Mouse (Mus musculus): ENCODE results near the gene Ccdc97. TPM values are rescaled to one million over a fixed set of nuclear protein-coding genes. Genes with fewer than 3 reads are reported as not detected.
A peak's percentile ranks its signal among the peaks of the same experiment; 100 is the strongest.

Ccdc97 gene
- polyA plus RNA-seq, 1 experiment from 2014 or later: 6.8 TPM

DNA sequence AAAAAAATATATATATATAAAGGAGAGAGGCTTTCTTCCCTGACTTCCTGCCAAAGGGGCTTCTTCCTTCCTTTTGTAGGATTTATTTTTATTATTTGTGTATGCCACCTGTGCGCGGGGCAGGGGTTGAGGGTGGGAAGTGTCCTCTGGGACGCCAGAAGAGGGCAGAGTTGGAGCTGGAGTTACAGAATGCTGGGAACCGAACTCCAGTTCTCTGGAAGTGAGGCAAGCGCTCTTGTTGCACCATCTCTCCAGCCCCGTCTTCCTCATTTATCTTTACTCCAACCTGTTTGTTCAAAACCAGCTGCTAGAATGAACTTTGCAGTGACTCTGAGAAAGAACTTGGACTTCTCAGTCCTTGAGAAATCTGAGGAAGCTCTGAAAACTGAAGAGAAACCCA, 38.9 kb downstream of the Ccdc97 start:
- DNase-seq: peak; percentile 50
- Histone ChIP-seq H3K4me2 (ENCODE audit: low read depth, low read length) (peak overlapping the region; percentile 58), H3K9me3 (ENCODE audit: low read length) (no peaks in the 10 kb centered on the region), H3K36me3 (replicated peaks; ENCODE audit: insufficient read depth, low read length) (no peaks in the 10 kb centered on the region), H3K27me3 (ENCODE audit: insufficient read depth, low read length) (peaks cover 7% of the 10 kb centered on the region), H3K27ac (ENCODE audit: low read depth) (peak overlapping the region; percentile 98), H3K4me1 (ENCODE audit: insufficient read depth) (peaks cover 50% of the 10 kb centered on the region), H3K9ac (replicated peaks) (peak overlapping the region; percentile 70), H3K4me3 (ENCODE audit: low read depth, low read length) (peak overlapping the region; percentile 77)
- WGBS (ENCODE audit: insufficient replicate concordance): 3% methylated on average over 6 of the region's 6 CpGs
- no peak for ATAC-seq
- peak; percentile 43; the same call in 1 of the 2 replicates for TF ChIP-seq CTCF (IDR thresholded peaks at IDR 0.05; ENCODE audit: low read depth)
- no peak for TF ChIP-seq EP300 (IDR thresholded peaks at IDR 0.05; ENCODE audit: low read depth)

DNA sequence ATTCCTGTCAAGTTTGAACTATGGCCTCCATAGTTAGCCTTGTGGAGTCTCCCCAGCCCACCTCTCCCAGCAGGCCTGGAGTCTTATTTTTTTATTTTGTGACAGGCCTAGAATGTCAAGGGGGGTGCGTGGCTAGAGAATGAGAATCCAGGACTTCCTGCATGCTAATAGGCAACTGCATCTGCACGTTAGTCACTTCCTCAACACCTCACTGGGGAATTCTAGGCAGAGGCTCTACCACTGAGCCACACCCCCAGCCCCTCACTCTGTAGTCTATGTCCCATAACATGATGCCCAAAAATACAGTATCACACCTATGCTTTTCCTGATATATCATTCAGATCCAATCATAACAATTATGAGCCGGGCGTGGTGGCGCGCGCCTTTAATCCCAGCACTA, 41.9 kb downstream of the Ccdc97 start:
- TF ChIP-seq CTCF (IDR thresholded peaks at IDR 0.05; ENCODE audit: low read depth) (no peak), EP300 (IDR thresholded peaks at IDR 0.05; ENCODE audit: low read depth) (no peak)
- Histone ChIP-seq H3K27ac (ENCODE audit: low read depth) (no peak overlapping the region), H3K9me3 (ENCODE audit: low read length) (no peaks in the 10 kb centered on the region), H3K4me2 (ENCODE audit: low read depth, low read length) (no peak overlapping the region), H3K36me3 (replicated peaks; ENCODE audit: insufficient read depth, low read length) (no peaks in the 10 kb centered on the region), H3K27me3 (ENCODE audit: insufficient read depth, low read length) (peaks cover 9% of the 10 kb centered on the region), H3K4me1 (ENCODE audit: insufficient read depth) (peaks cover 27% of the 10 kb centered on the region), H3K4me3 (ENCODE audit: low read depth, low read length) (no peak overlapping the region), H3K9ac (replicated peaks) (no peak overlapping the region)
- 87% methylated on average over 7 of the region's 7 CpGs for WGBS (ENCODE audit: insufficient replicate concordance)
- no peak for ATAC-seq
- DNase-seq: no peak

DNA sequence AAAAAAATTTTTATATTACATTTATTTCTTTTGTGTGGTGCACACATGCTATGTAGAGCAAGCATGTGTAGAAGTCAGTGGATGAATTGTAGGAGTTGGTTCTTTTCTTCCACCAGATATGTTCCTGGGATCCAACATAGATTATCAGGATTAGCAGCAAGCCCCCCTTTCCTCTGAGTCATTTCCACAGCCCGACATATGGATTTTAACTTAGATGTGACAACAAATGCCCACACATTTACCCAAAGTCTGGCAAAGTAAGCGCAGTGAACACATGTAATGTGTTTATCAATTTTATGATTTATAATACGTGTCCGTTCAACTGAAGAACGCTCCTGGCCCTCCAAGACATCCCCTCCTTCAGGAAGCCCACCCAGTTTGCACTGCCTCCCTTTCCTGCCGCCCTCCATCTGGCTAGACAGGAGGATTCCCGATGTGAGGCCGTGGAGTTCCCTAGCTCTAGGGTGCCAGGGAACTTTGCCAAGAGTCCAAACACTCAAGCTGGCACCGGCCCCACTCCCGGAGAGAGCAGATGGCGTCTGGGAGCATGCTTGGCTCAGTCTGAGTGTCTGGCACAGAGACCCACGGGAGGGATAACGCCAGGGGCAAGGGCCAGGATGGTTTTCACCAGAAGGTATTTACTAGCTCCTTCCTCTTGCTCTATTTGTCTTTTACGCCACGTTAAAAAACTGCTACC, 42.7 kb downstream of the Ccdc97 start:
- ATAC-seq (no peak), DNase-seq (no peak)
- H3K36me3 ChIP-seq (replicated peaks; ENCODE audit: insufficient read depth, low read length): no peaks in the 10 kb centered on the region
- H3K27me3 ChIP-seq (ENCODE audit: insufficient read depth, low read length): peaks cover 9% of the 10 kb centered on the region
- H3K4me2 ChIP-seq (ENCODE audit: low read depth, low read length): no peak overlapping the region
- no peak overlapping the region for H3K4me3 ChIP-seq (ENCODE audit: low read depth, low read length)
- WGBS (ENCODE audit: insufficient replicate concordance): 75% methylated on average over 15 of the region's 15 CpGs
- H3K27ac ChIP-seq (ENCODE audit: low read depth): no peak overlapping the region
- H3K9ac ChIP-seq (replicated peaks): no peak overlapping the region
- no peaks in the 10 kb centered on the region for H3K9me3 ChIP-seq (ENCODE audit: low read length)
- TF ChIP-seq CTCF (IDR thresholded peaks at IDR 0.05; ENCODE audit: low read depth) (no peak), EP300 (IDR thresholded peaks at IDR 0.05; ENCODE audit: low read depth) (no peak)
- peaks cover 21% of the 10 kb centered on the region for H3K4me1 ChIP-seq (ENCODE audit: insufficient read depth)

DNA sequence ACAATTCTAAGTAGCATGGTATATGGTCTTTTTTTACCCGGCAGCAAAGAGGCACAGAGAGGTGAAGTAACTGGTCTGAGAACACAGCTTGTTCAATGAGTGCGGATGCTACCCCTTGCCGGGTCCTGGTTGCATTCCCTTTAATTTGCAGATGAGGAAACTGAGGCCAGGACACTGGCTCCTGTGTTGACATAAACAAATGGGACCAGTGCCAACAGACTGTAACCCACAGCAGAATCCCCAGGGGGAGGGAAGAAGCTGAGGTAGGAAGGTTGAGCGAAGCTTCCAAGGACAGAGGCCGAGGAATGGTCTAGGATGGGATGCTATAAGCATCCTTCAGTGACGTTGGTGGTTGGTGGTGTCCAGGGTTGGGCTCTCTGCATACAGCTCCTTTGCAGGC, 43.5 kb downstream of the Ccdc97 start:
- DNase-seq (no peak), ATAC-seq (no peak)
- H3K4me3 ChIP-seq (ENCODE audit: low read depth, low read length): no peak overlapping the region
- no peak for TF ChIP-seq CTCF (IDR thresholded peaks at IDR 0.05; ENCODE audit: low read depth)
- TF ChIP-seq EP300 (IDR thresholded peaks at IDR 0.05; ENCODE audit: low read depth): no peak
- no peak overlapping the region for H3K27ac ChIP-seq (ENCODE audit: low read depth)
- 0 out of 2 replicates have a peak overlapping the region, but pooled peaks have one; percentile 72 for H3K4me2 ChIP-seq (ENCODE audit: low read depth, low read length)
- peaks cover 9% of the 10 kb centered on the region for H3K27me3 ChIP-seq (ENCODE audit: insufficient read depth, low read length)
- H3K36me3 ChIP-seq (replicated peaks; ENCODE audit: insufficient read depth, low read length): no peaks in the 10 kb centered on the region
- H3K9ac ChIP-seq (replicated peaks): no peak overlapping the region
- peaks cover 18% of the 10 kb centered on the region for H3K4me1 ChIP-seq (ENCODE audit: insufficient read depth)
- no peaks in the 10 kb centered on the region for H3K9me3 ChIP-seq (ENCODE audit: low read length)
- 56% methylated on average over 6 of the region's 6 CpGs for WGBS (ENCODE audit: insufficient replicate concordance)

DNA sequence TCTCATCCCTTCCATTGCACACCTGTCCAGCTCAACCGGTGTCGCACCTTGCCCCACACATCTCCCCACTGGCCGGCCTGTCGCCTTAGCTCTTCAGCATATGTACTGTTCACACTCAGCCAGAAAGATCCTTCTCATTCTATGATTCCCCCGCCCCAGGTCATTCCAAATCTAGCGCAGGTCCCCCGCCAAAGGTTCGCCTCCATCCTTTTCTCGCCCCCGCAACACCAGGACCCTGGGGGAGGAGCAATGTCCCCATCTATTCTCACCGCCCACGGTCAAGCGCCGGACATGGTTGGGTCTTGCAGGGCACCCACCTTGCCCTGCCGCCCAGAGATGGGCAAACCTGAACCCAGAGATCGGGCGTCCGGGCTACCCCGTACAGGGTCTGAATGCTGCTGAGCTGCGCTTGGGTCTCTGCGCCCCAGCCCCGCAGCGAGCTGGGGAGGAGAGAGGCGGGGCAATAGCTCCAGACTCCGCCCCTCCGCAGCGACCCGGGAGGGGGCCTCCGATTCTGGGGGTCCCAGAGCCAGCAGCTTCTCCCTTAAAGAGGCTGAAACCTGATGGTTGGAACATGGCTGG, 44.1 kb downstream of the Ccdc97 start, which contains the start of gene Tmem91:
Gene Tmem91, minus strand, starts transcription at position 448 of the 582 bp plus-strand sequence.
- Histone ChIP-seq H3K4me2 (ENCODE audit: low read depth, low read length) (peak within 1 kb of the TSS; percentile 72), H3K4me3 (ENCODE audit: low read depth, low read length) (peak within 1 kb of the TSS; percentile 36), H3K4me1 (ENCODE audit: insufficient read depth) (peaks cover 14% of the 10 kb centered on the region), H3K27me3 (ENCODE audit: insufficient read depth, low read length) (peaks cover 9% of the 10 kb centered on the region), H3K27ac (ENCODE audit: low read depth) (no peak within 1 kb of the TSS), H3K9ac (replicated peaks) (peak within 1 kb of the TSS; percentile 48), H3K9me3 (ENCODE audit: low read length) (no peaks in the 10 kb centered on the region), H3K36me3 (replicated peaks; ENCODE audit: insufficient read depth, low read length) (no peaks in the 10 kb centered on the region)
- no peak for TF ChIP-seq CTCF (IDR thresholded peaks at IDR 0.05; ENCODE audit: low read depth)
- TF ChIP-seq EP300 (IDR thresholded peaks at IDR 0.05; ENCODE audit: low read depth): no peak
- DNase-seq: no peak
- no peak for ATAC-seq
- 1% methylated on average over 29 of the region's 29 CpGs for WGBS (ENCODE audit: insufficient replicate concordance)

DNA sequence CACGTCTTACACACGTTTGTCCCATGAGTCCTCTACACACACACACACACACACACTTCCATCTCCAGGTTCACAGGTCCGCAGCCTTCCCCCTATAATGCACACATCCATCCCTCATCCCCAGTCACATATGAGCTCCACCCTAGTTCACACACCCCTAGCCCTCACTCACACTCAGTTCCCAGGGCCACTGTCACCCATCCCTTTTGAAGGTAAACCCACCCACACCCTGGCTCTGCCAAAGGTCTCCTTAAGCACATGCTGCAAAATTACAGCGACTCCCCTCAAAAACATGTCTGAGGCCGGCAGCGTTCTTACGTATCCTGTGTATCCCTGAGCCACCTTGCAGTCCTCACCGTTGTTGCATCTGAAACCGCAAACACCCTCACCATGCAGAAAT, 44.6 kb downstream of the Ccdc97 start:
- Histone ChIP-seq H3K4me1 (ENCODE audit: insufficient read depth) (peaks cover 11% of the 10 kb centered on the region), H3K9me3 (ENCODE audit: low read length) (no peaks in the 10 kb centered on the region), H3K27ac (ENCODE audit: low read depth) (no peak overlapping the region), H3K4me2 (ENCODE audit: low read depth, low read length) (peak overlapping the region; percentile 72), H3K4me3 (ENCODE audit: low read depth, low read length) (no peak overlapping the region), H3K9ac (replicated peaks) (no peak overlapping the region), H3K36me3 (replicated peaks; ENCODE audit: insufficient read depth, low read length) (no peaks in the 10 kb centered on the region; the same call in 1 of the 2 replicates), H3K27me3 (ENCODE audit: insufficient read depth, low read length) (peaks cover 9% of the 10 kb centered on the region)
- ATAC-seq: no peak
- WGBS (ENCODE audit: insufficient replicate concordance): 15% methylated on average over 9 of the region's 9 CpGs
- no peak for DNase-seq
- no peak for TF ChIP-seq CTCF (IDR thresholded peaks at IDR 0.05; ENCODE audit: low read depth)
- TF ChIP-seq EP300 (IDR thresholded peaks at IDR 0.05; ENCODE audit: low read depth): no peak
